Mouse (Mus musculus): ENCODE results near the gene Svbp.

Gene Svbp

GRCm38 (mm10) chr4:119189864-119190263 is 5.2 kb upstream of the Svbp start, which contains the start of gene Ermap:
Gene Ermap, minus strand, starts transcription at chr4:119190011.
- no peak for DNase-seq (ENCODE audit: low read depth in 2 of 2, low spot score in 2 of 2)

- DNase-seq (ENCODE audit: low read depth in 2 of 2, low spot score in 2 of 2), result no peak
Observed at GRCm38 (mm10) chr4:119190618-119191017, 4.5 kb upstream of the Svbp start.

GRCm38 (mm10) chr4:119191273-119191672 is 3.8 kb upstream of the Svbp start:
- no peak for DNase-seq (ENCODE audit: low read depth in 2 of 2, low spot score in 2 of 2)

GRCm38 (mm10) chr4:119192757-119193156 is 2.3 kb upstream of the Svbp start:
- DNase-seq (ENCODE audit: low read depth in 2 of 2, low spot score in 2 of 2), result no peak

- DNase-seq (ENCODE audit: low read depth in 2 of 2, low spot score in 2 of 2), result no peak
Observed at GRCm38 (mm10) chr4:119195582-119196320, 645 bp downstream of the Svbp start.

- DNase-seq (ENCODE audit: low read depth in 2 of 2, low spot score in 2 of 2), result no peak
Observed at GRCm38 (mm10) chr4:119198105-119198504, 3.0 kb downstream of the Svbp start.

GRCm38 (mm10) chr4:119204672-119205071 is 9.6 kb downstream of the Svbp start:
- DNase-seq (ENCODE audit: low read depth in 2 of 2, low spot score in 2 of 2), result peak; percentile 23 to 46

- no peak for DNase-seq (ENCODE audit: low read depth in 2 of 2, low spot score in 2 of 2)
Observed at GRCm38 (mm10) chr4:119216667-119217066, 21.6 kb downstream of the Svbp start.

GRCm38 (mm10) chr4:119218169-119218568 is 23.1 kb downstream of the Svbp start, which contains the start of gene Tmem269:
Gene Tmem269, minus strand, starts transcription at chr4:119218217.
- DNase-seq (ENCODE audit: low read depth in 2 of 2, low spot score in 2 of 2), result no peak

GRCm38 (mm10) chr4:119223696-119224095 is 28.6 kb downstream of the Svbp start:
- peak in 1 of 2 experiments; percentile 18 for DNase-seq (ENCODE audit: low read depth in 2 of 2, low spot score in 2 of 2)

- no peak for DNase-seq (ENCODE audit: low read depth in 2 of 2, low spot score in 2 of 2)
Observed at GRCm38 (mm10) chr4:119224534-119224933, 29.4 kb downstream of the Svbp start.

- no peak for DNase-seq (ENCODE audit: low read depth in 2 of 2, low spot score in 2 of 2)
Observed at GRCm38 (mm10) chr4:119225719-119226118, 30.6 kb downstream of the Svbp start.

GRCm38 (mm10) chr4:119226751-119227150 is 31.6 kb downstream of the Svbp start:
- DNase-seq (ENCODE audit: low read depth in 2 of 2, low spot score in 2 of 2), result no peak

GRCm38 (mm10) chr4:119232410-119233255 is 37.5 kb downstream of the Svbp start, which contains the start of the genes AU022252 and P3h1:
Gene AU022252, minus strand, starts transcription at chr4:119232712.
Gene P3h1, plus strand, starts transcription at chr4:119232915.
- DNase-seq (ENCODE audit: low read depth in 2 of 2, low spot score in 2 of 2), result peak; percentile 98 to 99

GRCm38 (mm10) chr4:119233256-119233901 is 38.3 kb downstream of the Svbp start:
- DNase-seq (ENCODE audit: low read depth in 2 of 2, low spot score in 2 of 2), result peak; percentile 23 to 25

- DNase-seq (ENCODE audit: low read depth in 2 of 2, low spot score in 2 of 2), result no peak
Observed at GRCm38 (mm10) chr4:119234348-119234747, 39.2 kb downstream of the Svbp start.

GRCm38 (mm10) chr4:119238661-119239060 is 43.6 kb downstream of the Svbp start:
- no peak for DNase-seq (ENCODE audit: low read depth in 2 of 2, low spot score in 2 of 2)

GRCm38 (mm10) chr4:119239181-119239682 is 44.1 kb downstream of the Svbp start:
- DNase-seq (ENCODE audit: low read depth in 2 of 2, low spot score in 2 of 2), result peak; percentile 43 to 50

- DNase-seq (ENCODE audit: low read depth in 2 of 2, low spot score in 2 of 2), result peak in 1 of 2 experiments; percentile 9
Observed at GRCm38 (mm10) chr4:119241664-119242063, 46.6 kb downstream of the Svbp start.

GRCm38 (mm10) chr4:119242571-119242970 is 47.5 kb downstream of the Svbp start:
- DNase-seq (ENCODE audit: low read depth in 2 of 2, low spot score in 2 of 2), result no peak
